Mouse (Mus musculus) right cerebral cortex, postnatal 10 days (tissue): Measurements from ENCODE around the gene Pi16.
A peak's percentile ranks its signal among the peaks of the same experiment; 100 is the strongest.

Experiments used
- DNase-seq, 2 experiments: peaks; one replicate each; pipeline ENCODE4 v3.0.0; 2021; ENCODE audit warnings: low spot score in 2 of 2

Pi16 gene

DNA sequence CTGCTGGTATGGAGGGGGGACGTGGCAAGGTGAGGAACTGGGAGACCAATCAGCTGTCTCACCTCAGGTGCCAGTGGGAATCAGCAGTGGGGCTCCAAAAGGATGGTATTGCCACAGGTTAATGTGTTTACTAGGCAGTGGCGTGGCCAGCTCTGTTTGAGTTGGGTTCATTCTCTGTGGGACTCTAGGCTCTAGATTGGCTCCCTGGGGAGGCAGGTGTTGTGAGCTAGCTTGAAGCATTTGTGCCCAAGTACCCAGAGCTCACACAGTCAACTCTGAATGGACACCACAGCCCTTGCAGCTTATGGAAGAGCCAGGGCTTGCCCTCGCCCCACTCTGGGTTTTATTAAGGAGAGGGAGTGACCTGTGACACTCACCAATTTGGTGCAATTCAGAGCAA is 13.6 kb upstream of the Pi16 start:
- no peak for DNase-seq

DNA sequence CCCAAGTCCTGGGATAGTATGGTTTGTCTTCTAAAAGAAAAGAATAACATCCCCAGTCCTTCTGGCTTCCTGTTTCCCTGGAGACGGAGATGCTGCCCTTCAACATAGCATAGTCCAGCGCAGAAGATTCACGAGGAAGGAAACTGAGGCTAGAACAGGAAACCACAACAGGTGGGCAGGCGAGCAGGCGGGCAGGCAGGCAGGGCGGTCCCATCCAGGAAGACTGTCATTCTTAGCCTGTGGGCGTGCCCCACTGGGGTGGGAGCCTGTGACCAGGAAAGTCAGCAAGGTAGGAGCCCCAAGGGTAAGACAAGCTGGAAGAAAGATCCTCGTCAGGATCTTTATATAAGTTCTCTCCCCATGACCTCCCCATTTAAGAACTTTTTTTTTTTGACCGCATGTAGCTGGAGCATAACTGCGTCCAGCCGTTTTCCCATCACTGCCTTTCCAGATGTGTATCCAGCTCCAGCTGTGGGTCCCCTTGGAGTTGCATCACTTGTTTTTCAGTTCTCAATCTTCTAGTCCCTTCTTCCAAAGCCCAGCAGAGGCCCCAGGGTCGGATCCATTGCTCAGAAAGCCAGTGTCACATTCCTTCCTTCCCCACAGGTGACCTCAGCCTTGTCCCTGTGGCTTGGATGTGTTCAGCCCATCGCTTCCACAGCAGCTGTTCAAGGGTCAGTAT is 13.0 kb upstream of the Pi16 start:
- no peak for DNase-seq

DNA sequence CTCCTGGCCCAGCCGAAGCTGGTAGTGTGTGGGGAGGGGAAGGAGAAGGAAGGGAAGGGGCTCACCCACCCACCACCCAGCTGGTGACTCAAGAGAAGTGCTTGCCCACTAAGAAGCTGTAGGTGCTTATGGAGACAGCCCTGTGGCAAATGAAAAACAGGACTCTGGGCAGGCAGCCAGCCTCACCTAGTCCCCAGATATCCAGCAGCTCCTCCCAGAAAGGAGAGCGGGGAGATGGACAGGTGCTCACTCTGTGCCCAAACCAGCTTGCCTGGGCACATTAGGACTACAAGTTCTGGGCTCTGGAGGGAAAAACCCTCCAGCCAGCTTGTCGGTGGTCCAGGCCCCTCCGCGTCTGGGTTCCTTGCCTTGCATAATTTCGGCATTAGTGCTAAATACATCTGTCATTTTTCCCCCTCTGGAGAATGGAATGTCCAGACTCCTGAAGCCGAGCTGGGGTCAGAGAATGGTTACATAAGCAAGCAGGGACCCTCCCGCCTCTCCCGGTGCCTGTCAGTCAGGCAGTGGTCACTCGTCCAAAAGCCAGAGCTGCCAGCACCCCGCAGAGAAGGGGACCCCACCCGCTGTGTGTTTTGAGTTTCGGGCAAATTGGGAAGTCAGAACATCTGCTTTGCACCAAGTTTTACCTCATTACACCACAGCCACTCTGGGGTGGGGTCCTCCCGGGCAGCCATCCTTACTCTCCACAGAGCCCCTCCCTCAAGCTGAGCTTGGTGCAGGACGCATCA is 12.2 kb upstream of the Pi16 start:
- DNase-seq, result no peak

DNA sequence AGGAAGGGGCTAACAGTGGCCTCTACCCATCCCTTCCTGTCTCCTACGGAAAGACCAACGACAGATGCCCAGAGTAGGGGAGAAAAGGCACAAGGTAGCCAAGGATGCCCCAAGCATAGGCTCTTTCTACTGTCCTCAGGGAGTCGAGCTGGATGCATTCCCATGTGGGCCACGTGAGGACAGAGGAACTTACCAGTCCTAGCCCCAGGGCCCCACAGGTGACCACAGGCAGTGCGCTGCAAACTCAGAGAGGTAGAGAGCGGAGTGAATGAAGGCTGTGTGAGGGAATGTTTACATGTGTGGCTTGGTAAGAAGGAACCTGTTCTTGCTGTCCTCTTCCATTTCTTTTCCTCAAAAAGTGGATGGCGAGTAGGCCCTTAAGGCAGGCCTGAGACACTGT is 11.6 kb upstream of the Pi16 start:
- DNase-seq, result no peak

- DNase-seq, result no peak
Observed at GRCm38 (mm10) chr17:29310056-29310623, 7.3 kb upstream of the Pi16 start.

GRCm38 (mm10) chr17:29311602-29312001 is 5.9 kb upstream of the Pi16 start:
- DNase-seq, result no peak

DNA sequence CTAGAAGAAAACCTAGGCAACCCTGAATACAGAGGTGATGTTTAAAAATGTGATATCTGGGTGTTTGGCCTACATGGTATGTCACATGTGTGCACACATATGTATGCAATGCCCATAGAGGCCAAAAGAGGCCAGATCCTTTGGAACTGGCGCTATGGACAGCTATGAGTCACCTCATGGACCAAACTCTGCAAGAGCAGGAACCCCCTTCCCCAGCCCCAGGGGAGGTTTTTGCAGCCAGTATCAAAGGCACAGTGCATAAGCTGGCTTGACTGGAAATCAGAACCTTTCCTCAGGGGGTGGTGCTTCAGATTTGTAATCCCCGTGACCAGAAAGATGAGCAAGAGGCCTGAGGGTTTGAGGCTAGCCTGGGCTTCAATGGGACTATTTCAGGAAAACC is 5.4 kb upstream of the Pi16 start:
- no peak for DNase-seq

DNA sequence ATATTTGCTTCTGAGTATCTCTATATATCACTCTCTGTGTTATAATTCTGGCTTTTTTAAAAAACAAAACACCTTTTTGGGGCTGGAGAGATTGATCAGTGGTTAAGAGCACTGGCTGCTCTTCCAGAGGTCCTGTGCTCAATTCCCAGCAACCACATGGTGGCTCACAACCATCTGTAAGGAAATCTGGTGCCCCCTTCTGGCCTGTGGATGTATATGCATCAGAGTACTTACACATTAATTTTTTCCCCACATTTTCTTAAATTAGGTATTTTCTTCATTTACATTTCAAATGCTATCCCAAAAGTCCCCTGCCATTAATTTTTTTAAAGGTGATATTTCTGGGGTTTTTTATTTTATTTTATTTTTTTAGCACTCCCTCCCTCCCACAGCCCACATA is 4.2 kb upstream of the Pi16 start:
- no peak for DNase-seq

- no peak for DNase-seq
Observed at GRCm38 (mm10) chr17:29315672-29316465, 1.6 kb upstream of the Pi16 start.

GRCm38 (mm10) chr17:29316891-29317290 is 589 bp upstream of the Pi16 start:
- no peak for DNase-seq

GRCm38 (mm10) chr17:29318731-29319250 is 1.3 kb downstream of the Pi16 start:
- no peak for DNase-seq

DNA sequence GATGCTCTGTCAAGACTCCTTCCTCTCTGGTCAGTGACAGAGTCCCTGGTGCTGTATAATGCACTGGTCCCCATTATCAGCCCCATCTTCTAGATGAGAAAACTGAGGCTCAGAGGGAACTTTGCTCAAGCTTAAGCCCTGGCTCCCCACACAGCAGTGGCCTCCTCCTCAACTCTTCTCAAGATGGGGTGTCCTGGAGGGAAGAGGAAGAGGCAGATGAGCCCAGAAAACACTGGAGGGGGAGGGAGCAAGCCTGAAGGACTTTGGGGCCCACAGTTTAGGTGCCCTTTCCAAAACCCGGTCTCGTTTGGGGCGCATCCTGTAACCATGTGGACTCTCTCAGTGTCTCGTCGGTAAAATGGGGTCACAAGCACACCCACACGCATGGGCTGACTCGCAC is 2.0 kb downstream of the Pi16 start:
- no peak for DNase-seq

DNA sequence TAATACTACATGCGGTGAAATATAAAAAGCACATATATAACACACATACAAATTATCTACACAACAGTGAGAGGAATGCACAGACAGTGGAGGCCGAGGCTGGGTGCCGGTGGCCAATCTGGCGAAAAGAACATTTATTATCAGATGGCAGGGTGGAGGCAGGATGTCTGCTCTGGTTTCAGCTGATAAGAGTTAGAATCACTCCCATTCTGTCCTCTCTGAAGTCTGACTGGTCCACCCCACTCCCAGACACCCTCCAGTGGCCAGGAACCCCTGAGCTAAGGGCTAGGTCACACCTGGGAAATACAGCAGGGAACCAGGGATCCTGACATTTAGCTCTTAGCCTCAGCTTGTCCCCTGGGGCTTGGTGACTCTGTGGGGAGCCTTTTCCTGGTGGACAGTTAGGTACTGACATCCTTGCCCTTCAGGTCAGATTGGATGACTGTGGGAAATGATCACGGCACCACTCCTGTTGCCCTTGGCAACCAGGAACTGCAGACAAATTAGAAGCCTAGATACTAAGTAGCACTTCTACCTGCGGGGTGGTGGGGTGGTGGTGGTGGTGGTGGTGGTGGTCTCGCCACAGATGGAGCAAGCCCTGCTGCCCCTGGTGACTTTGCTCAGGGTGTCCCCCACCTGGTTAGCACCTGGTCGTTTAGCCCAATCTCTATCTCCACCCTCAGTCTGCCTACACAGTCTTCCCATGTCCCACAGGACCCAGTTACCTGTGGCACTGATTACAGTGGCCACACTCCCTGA is 2.6 kb downstream of the Pi16 start:
- no peak for DNase-seq

- DNase-seq, result peak in 1 of 2 experiments; percentile 26
Observed at GRCm38 (mm10) chr17:29321765-29322602, 4.5 kb downstream of the Pi16 start.

DNA sequence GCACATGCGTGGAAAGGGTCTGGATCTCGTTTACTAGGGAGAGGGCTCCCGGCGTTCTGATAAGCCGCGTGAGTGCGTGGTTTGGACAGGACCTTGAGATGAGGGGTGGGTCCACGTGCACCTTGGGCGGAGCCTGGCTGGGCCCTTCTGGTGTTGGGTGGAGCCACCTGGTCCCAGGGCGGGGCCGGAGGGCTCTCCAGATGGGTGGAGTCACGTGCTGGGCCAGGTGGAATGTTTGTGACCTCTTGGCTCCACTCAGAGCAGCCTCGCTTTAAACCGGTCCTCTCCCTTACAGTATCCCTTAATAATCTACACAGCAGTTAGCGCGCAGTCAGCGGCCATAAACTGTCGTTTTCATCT is 5.1 kb downstream of the Pi16 start:
- DNase-seq, result peak in 1 of 2 experiments; percentile 25

GRCm38 (mm10) chr17:29323625-29324024 is 6.1 kb downstream of the Pi16 start:
- no peak for DNase-seq

- DNase-seq, result no peak
Observed at GRCm38 (mm10) chr17:29325831-29326230, 8.4 kb downstream of the Pi16 start.

DNA sequence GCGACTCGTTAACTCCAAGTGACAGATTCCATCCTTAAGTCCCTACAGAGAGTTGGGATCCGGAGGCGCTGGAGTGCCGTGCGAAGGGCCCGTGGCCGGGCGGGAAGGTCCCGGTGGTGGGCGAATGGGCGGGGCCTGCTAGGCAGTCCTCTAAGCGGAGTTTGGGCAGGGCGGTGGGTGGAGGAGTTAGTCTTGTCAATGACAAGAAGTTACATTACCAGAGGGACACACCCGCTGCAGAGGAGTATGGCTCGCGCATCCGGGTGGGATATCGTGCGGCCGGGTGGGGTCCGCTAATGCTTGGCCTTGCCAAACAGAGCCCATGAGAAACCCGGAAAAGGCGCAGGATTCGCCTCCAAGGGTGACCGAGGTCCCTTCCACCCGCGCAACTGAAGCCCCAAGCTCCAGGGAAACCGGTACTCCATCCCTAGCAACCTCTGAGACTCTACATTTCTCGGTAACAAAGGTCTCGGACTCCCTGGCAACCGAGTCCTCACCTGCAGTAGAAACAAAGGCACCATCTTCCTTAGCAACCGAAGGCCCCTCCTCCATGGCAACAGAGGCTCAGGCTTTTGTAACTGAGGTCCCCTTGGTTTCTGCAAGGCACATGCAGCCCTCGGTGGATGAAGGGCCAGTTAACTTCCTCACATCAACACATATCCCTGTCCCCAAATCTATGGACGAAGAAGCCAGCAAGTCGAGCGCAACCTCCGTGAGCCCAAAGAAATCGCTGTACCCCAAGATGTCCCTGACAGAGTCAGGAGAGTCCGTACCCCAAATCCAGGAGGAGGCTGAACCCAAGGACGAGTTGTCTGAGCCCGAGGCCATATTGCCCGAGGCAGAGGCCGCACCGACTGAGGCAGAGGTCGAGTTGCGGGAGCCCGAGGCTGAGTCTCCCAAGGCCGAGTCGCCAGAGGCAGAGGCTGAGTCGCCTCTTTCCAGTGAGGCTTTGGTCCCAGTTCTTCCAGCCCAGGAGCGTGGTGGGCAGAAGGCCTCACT is 9.3 kb downstream of the Pi16 start:
- peak; percentile 70 to 79 for DNase-seq

DNA sequence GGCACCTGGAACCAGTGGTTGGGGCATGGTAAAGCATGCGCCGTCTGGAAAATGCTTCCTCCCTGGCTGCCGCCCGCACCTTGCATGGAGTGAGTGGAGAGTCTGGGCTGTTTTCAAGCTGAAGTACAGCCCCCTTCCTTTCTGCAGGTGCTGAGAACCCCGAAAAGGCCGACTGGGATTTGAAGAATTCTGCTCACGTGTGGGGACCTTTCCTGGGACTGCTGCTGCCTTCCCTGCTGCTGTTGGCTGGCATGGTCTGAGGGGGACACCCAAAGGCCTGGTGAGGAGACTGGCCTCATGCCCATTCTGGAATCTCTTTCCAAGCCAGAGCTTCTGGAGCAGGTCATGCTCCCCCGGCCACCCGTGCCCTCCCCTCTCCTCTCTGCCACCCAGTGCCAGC is 10.2 kb downstream of the Pi16 start:
- peak in 1 of 2 experiments; percentile 34 for DNase-seq
